Mouse (Mus musculus): ENCODE data around the gene Nlrp3.
"Not testable (repeated sequence)": the region's sequence is repeated elsewhere in the genome, so short reads cannot be mapped to it uniquely, and the experiment has no call there.

Gene Nlrp3

GRCm38 (mm10) chr11:59537218-59538130, 3.9 kb upstream of the Nlrp3 start:
- peak; percentile 32 for DNase-seq (ENCODE audit: low read depth)

GRCm38 (mm10) chr11:59538387-59538786, 3.0 kb upstream of the Nlrp3 start:
- DNase-seq (ENCODE audit: low read depth), result peak; percentile 45

GRCm38 (mm10) chr11:59540123-59540522, 1.2 kb upstream of the Nlrp3 start:
- peak; percentile 52 for DNase-seq (ENCODE audit: low read depth)

GRCm38 (mm10) chr11:59542442-59542841, 1.1 kb downstream of the Nlrp3 start:
- DNase-seq (ENCODE audit: low read depth), result peak; percentile 62

- DNase-seq (ENCODE audit: low read depth), result peak; percentile 58
Measured at GRCm38 (mm10) chr11:59543376-59543775, 2.0 kb downstream of the Nlrp3 start.

GRCm38 (mm10) chr11:59544005-59544404, 2.6 kb downstream of the Nlrp3 start:
- no peak for DNase-seq (ENCODE audit: low read depth)

- peak; percentile 42 for DNase-seq (ENCODE audit: low read depth)
Measured at GRCm38 (mm10) chr11:59554127-59554526, 12.8 kb downstream of the Nlrp3 start.

- no peak for DNase-seq (ENCODE audit: low read depth)
Measured at GRCm38 (mm10) chr11:59554535-59554934, 13.2 kb downstream of the Nlrp3 start.

- no peak for DNase-seq (ENCODE audit: low read depth)
Measured at GRCm38 (mm10) chr11:59560906-59561305, 19.5 kb downstream of the Nlrp3 start.

- no peak for DNase-seq (ENCODE audit: low read depth)
Measured at GRCm38 (mm10) chr11:59562336-59562735, 21.0 kb downstream of the Nlrp3 start.

- DNase-seq (ENCODE audit: low read depth), result no peak
Measured at GRCm38 (mm10) chr11:59562837-59563236, 21.5 kb downstream of the Nlrp3 start.

- DNase-seq (ENCODE audit: low read depth), result peak; percentile 49
Measured at GRCm38 (mm10) chr11:59569306-59569705, 27.9 kb downstream of the Nlrp3 start.

GRCm38 (mm10) chr11:59575726-59576125, 34.4 kb downstream of the Nlrp3 start:
- no peak for DNase-seq (ENCODE audit: low read depth)

- not testable (repeated sequence) for DNase-seq (ENCODE audit: low read depth)
Measured at GRCm38 (mm10) chr11:59576135-59576534, 34.8 kb downstream of the Nlrp3 start, which contains the start of gene Olfr222. Gene Olfr222 (minus strand): TSS chr11:59576235.

- peak; percentile 51 for DNase-seq (ENCODE audit: low read depth)
Measured at GRCm38 (mm10) chr11:59584539-59584938, 43.2 kb downstream of the Nlrp3 start.

- DNase-seq (ENCODE audit: low read depth), result no peak
Measured at GRCm38 (mm10) chr11:59589496-59589895, 48.1 kb downstream of the Nlrp3 start.

- DNase-seq (ENCODE audit: low read depth), result no peak
Measured at GRCm38 (mm10) chr11:59593189-59593588, 51.8 kb downstream of the Nlrp3 start, which contains the start of gene Olfr223. Gene Olfr223 (minus strand): TSS chr11:59593289.

- peak; percentile 53 for DNase-seq (ENCODE audit: low read depth)
Measured at GRCm38 (mm10) chr11:59596091-59596490, 54.7 kb downstream of the Nlrp3 start.

GRCm38 (mm10) chr11:59596950-59597349, 55.6 kb downstream of the Nlrp3 start:
- DNase-seq (ENCODE audit: low read depth), result no peak

GRCm38 (mm10) chr11:59599211-59599610, 57.8 kb downstream of the Nlrp3 start:
- DNase-seq (ENCODE audit: low read depth), result no peak

- DNase-seq (ENCODE audit: low read depth), result no peak
Measured at GRCm38 (mm10) chr11:59600872-59601271, 59.5 kb downstream of the Nlrp3 start.

- no peak for DNase-seq (ENCODE audit: low read depth)
Measured at GRCm38 (mm10) chr11:59602287-59602686, 60.9 kb downstream of the Nlrp3 start.

- no peak for DNase-seq (ENCODE audit: low read depth)
Measured at GRCm38 (mm10) chr11:59611646-59612045, 70.3 kb downstream of the Nlrp3 start.

- DNase-seq (ENCODE audit: low read depth), result no peak
Measured at GRCm38 (mm10) chr11:59614120-59614519, 72.8 kb downstream of the Nlrp3 start.

Data from 416B (cell line).